Mouse (Mus musculus): ENCODE results near the gene Msl2.

The Msl2 gene

DNA sequence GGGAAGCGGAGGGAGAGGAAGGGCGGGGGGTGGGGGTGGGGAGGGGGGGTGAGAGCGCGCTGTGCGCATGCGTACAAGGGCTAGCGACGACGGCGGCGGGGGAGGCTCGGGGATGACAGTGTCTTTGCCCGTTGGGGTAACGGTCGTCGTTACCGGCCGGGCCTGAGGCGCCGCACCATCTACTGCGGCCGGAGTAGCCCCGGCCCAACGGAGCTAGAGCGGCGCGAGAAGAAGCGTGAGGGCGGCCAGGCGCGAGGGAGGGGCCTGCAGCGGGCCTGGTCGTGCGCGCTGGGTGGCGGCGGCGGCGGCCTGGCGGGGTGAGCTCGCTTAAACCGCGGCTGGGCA is at the start of gene Msl2:
Msl2 (plus strand) TSS at position 115 of the 345 bp plus-strand sequence.
- no peak for DNase-seq (ENCODE audit: extremely low read depth, low read depth)

DNA sequence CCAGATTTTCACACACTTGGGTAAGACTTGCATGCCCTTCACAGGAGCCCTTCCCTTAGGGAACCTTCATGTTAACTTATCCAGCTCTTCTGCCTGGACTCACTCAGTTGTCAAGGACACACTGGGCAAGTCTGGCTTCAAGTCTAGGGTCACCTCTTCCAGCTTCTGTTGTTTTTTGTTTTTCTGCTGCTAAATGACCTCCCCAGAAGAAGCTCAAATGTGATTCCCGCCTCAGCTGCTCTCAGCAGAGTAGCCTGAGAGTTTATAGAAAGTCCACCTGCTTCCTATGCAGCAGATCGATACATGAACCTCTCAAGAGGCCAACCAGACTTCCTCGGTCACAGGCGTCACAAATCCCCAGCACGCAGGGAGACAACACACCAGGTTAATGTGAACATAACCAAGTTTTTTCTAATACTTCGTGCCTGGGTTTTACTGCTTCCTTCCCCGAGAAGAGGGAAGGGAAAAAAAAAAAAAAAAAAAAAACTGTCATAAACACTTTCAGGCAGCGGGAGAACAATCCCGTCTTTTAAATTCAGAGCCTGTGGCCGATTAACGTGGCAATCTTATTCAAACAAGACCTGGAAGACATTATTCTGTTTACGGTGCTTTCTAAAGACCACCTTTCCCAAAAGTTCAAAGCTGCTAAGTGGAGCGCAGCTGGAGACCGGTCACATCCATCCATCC is 40.0 kb upstream of the Msl2 start:
- peak; percentile 14 for DNase-seq (ENCODE audit: extremely low read depth, low read depth)

DNA sequence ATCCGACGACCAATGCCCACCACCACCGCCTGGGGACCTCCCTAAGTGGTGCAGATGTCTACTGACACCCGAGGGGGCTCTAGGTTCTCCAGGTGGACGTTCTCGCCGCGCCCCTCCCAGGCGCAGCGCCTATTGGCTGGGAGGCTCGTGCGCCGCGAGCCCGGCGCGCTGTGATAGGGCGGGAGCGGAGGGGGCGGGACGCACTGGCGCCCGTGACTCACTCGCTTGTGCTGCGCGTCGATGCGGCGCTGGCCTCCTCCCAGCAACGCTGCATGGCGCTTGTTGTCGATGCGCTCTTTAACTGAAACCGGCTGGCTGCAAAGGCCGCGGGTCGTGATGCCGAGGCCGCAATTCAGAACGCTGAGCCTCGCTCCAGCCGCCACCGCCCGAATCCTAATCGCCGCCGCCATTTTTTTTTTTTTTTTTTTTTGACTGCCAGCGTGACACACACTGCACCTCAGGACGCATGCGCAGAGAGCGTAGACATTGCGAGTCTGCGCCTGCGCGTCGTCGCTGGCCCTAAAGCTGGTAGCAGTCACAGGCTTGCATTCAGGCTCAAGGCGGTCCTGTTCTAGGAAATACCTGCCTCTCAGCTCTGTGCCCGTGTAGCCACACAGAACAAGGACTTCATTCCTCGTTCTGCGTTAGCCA is 39.3 kb upstream of the Msl2 start, which contains the start of gene Pccb:
Pccb (minus strand) TSS at position 451 of the 651 bp plus-strand sequence.
- DNase-seq (ENCODE audit: extremely low read depth, low read depth) = peak; percentile 89

DNA sequence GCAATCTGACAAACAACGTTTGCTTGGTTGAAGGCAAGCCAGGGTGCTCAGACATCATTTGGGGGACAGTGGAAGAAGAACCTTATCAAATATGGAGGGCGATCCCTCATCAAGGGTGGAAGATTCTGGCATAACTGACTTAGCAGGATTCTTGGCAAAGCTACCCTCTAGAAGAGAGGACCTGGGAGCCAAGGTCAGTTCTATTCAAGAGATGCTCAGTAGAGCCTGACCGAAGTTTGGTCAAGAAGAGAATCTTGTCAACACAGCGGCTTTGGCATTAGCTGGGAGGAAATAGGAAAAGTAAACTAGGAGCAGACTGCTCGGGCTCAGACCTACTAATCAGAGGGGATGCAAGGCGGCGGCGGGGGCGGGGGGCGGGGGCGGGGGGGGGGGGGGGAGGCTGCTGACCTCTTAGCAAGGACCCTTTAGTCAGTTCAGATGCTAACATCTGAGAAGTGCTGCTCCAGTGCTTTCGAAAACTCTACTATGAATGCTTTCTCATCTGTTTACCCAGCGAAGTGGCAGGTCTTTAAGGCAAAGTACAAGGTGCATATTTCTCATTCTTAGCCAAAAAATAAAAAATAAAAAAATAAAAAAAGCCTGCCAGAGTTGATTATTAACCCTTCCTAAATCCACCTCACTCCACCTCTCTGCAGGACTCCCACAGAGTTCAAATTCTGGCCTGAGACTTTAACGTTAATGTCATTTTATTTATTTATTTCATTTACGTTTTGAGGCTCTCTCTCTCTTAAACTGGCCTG is 37.9 kb upstream of the Msl2 start:
- DNase-seq (ENCODE audit: extremely low read depth, low read depth) = no peak

DNA sequence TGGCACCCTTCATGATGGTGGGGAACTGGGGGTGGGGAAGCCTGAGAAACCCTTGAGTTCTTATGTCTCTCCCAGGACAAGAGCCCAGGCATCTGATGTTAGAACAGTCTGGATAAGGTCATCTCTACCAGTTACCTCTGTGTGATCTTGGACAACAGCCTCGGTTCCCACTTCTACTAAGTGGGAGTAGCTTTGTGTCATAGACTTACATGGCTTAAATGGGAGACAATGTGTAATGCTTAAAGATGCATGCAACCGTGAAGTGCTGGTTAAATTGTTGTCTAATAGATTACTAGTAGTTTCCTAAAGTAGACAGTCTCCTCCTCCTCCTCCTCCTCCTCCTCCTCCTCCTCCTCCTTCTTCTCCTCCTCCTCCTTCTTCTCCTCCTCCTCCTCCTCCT is 37.0 kb upstream of the Msl2 start:
- DNase-seq (ENCODE audit: extremely low read depth, low read depth) = no peak

DNA sequence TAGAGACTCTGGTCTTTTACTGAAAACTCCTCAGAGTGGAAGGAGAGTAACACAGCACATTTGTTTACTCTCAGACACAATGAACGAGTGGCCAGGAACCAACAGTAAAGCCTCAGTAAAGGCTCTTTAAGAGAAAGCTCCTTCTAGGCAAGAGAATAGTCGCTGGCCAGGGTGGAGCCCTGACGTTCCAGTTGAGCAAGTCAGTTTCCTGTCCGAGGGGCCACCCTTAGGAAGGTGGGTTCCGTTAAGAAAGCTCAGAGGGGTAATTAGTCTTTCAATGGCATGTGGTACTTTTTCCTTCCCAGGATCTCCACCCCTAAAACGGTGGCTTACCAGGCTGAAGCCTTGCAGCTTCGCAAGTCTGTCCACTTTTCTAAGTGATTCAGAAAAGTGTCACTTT is 36.5 kb upstream of the Msl2 start:
- DNase-seq (ENCODE audit: extremely low read depth, low read depth) = no peak

DNA sequence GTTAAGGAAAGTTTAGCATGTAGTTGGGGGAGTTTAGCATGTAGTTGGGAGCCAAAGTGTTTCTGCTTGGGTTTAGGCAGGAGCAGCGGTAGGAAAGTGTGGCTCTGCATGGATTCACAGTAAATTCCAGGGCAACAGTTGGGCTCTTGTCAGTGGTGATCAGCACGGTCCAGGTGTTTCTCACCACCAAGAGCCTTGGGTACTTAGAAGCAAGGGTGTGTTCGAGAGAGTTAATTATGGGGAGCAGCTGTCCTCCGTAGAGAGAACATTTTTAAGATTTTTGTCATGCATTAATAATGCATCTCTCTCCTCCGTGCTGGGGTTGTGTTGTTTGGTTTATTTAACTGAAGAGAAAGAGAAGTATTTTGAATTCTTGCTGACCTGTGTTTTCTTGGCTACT is 35.3 kb upstream of the Msl2 start:
- no peak for DNase-seq (ENCODE audit: extremely low read depth, low read depth)

DNA sequence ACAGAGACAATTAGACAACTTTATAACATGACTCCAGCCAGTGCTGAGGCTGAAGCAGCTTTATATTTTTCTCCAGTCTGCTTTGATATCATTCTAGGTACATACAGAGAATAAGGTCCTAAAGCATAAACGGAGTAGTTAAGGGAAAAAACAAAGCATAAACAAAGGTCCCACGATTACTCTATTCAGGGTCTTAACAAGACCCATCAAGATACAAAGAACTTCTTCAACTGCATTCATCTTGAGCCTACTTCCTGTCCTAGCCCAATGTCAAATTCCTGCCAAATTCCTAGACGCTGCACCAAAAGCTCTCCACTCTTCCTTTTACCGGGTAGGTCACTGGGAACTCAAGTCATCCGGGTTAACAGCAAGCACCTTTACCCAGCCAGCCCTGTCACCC is 32.4 kb upstream of the Msl2 start:
- no peak for DNase-seq (ENCODE audit: extremely low read depth, low read depth)

DNA sequence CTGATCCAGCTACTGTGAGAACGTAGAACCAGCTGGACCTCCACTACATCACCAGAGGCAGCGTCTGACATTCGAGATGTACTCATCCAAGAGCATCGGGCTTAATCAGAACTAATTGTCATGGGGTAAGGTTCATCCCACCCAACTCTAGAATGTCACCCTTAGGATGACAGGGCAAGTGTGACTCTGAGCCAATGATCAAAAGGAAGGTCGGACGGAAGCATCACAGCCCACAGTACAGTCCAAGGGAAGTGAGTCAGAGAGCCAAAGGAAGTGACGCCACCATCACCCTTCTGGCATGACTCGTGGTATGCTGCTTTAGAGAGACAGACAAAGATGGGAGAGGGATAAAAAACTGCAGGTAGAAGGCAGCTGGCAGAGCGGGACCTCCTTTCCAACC is 31.7 kb upstream of the Msl2 start:
- DNase-seq (ENCODE audit: extremely low read depth, low read depth) = no peak

DNA sequence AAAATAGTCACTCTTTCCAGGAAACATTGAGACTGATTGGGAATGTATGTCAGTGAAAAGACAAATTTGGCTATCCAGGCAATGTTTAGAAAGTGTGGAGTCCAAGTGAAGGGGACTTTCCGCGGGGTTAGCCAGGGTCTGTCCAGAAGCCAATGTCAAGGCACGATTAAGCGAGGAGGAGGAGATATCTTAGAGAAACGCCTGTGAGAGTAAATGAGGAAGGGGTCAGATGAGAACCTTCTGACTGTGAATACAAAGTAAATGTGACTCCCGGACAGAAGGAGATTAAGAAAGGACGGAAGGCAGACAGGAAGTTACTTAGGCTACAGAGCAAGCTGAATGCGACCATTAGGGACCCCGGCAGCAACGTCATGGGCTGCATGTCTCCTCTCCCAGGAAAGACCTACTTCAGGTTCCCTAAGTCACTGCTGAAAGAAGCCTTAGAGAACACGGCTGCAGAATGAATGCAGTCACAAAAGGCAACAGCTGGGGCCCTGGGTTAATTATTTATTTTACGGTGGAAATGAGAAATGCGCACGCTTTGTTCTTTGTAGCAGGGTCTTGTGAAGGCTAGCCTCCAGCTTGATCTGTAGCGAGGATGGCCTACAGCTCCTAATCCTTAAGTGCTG is 28.1 kb upstream of the Msl2 start:
- DNase-seq (ENCODE audit: extremely low read depth, low read depth) = no peak

DNA sequence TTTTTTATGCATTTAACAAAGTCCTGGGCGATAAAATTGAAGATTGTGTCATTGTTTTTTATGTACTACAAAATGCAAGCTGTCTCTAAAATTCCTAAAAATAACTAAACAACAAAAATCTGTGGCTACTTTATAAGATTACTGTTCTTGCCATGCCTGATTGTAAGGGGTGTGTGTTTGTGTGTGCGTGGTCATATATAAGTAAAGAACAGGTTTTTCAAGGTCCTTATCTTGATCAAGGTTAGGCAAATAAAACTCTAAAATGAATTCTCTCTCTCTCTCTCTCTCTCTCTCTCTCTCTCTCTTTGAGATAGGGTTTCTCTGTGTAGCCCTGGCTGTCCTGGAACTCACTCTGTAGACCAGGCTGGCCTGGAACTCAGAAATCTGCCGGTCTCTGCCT is 21.9 kb upstream of the Msl2 start:
- DNase-seq (ENCODE audit: extremely low read depth, low read depth) = no peak

DNA sequence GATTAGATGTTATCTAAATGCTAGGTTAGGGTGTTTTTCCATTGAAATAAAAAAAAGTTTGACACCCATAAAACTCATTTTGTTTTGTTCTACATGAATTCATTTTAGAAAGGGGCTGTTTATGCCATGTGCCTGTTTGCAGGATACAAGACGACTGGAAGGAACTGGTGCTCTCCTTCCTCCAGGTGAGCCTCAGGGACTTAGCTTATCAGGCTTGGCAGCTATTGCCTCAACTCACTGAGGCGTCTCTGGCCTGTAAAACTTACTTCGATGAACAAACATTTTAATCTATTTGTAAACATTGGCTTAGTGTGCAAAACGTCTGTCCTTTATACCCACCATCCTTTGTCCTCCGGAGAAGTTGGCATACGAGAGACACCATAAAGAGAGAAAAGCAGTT is 21.2 kb upstream of the Msl2 start:
- DNase-seq (ENCODE audit: extremely low read depth, low read depth) = no peak

DNA sequence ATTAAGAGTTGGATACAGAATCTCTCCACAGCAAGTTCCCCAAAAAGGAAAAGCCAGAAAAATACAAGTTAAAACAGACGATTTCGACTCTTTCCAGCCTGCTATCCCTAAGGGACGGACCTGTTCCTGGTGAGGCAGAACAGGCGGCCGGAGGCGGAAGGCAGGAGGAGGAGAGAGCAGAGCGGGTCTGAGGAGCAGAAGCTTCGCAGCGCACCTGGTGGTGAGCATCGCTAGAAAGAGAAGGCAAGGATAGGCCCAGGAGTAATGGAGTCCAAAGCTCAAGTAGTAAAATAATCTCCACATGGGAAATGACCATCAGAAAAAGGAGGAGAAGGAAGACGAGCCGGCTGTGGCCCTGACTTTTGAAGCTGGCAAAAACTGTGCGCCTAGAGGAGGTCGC is 20.6 kb upstream of the Msl2 start:
- no peak for DNase-seq (ENCODE audit: extremely low read depth, low read depth)

DNA sequence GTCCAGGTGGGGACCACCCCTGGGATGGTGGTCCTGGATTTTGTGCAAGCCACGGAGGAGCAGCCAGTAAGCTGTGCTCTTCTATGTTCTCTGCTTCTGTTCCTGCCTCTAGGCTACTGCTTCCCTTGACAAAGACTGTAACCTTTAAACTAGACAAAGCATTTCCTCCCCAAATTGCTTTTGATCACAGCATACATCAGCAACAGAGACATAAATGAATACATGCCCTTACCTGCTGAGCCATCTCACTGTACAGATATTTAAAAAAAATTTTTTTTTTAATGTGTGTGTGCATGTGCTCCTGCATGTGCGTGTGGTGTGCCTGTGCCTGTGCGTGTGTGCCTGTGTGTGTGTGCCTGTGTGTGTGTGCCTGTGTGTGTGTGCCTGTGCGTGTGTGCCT is 16.7 kb upstream of the Msl2 start:
- DNase-seq (ENCODE audit: extremely low read depth, low read depth) = no peak

DNA sequence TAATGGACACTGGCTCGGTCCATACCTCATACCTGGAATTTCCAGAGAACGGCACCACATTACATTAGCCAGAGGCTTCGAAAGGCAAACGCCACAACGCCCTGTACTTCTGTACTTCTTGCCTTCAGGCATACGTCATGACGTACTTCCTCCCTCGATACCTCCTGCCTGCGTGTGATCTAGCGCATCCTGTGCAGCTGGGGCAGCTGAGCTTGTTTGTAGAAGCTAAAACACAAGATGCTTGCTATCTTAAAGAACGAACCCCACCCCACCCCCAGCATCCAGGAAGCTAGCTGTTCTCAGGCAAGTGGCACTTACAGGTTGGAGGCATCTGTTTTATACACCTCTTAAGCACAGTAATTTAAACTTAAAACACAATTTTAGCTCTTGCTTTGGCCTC is 12.9 kb upstream of the Msl2 start:
- DNase-seq (ENCODE audit: extremely low read depth, low read depth) = no peak

DNA sequence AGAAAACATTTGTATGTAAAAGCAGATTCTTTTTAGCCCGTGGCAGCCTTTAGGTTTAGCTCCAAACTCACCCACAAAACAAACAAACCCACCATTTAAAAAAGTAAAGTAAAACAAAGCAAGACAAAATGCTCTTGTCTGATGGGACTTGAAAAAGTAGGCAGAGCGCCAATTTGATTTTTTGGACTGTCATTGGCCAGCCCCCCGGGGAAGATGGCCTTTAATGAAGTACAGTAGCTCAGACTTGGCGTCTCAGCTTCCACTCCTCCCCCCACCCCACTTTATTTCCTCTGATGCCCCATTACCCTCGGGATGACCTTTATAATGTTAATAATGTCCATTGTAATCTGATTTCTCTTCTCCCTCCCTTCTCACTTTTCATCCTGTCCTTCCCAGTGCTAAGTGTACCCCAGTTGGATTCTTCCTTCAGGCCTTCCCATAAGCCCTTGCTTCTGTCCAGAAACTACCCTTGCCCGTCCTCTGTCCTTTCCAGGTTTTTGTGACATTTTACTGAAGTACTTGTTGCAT is 11.6 kb upstream of the Msl2 start:
- no peak for DNase-seq (ENCODE audit: extremely low read depth, low read depth)

DNA sequence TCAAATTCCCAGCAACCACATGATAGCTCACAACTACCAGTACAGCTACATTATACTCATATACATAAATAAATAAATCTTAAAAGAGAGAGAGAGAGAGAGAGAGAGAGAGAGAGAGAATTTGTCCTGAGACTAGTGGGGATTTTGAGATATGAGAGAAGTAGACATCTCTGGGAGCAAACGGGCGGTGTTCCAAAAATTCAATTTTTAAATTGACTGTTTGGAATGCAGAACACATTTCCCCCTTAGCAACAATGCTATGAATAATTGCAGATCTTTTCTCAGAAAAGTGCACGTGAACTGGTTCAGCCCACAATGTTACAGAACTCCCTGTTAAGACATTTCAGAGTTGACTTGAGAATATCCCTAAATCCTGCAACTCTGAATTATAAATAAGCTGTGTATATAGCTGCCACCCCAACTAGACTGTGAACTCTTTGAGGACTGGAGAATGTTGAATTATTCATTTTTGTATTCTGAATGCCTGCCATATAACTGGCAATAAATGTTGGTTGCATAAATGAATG is 8.8 kb upstream of the Msl2 start:
- no peak for DNase-seq (ENCODE audit: extremely low read depth, low read depth)

DNA sequence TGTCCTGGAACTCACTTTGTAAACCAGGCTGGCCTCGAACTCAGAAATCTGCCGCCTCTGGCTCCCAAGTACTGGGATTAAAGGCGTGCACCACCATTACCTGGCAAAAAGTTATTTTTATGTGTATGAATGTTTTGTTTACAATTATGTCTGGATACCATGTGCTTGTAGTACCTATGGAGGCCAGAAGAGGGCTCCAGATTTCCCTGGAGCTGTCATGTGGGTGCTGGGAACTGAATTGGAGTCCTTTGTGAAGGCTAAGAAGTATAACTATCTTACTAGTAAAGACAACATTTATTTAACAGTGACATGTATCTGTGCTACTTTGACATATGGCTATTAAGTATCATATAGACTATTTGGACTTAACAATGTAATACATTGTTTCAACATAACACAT is 4.1 kb upstream of the Msl2 start:
- DNase-seq (ENCODE audit: extremely low read depth, low read depth) = no peak

DNA sequence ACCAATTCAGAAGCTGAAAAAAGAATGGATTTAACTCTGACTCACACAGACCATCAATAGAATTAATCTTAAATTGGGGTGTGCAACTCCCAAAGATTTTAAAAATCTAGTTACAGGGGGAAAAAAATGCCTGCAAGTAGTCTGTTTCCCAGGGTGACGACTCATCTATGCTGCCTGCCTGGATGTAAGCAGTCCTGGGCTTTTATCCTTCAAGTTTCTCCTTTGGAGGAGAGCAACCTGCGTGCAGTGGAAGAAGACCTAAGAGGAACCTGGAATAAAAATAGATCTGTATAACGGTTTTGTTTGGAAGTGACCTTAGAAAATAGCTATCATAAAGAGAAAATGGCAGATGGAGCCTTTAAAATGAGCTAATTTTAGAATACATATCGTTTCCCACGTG is 1.4 kb upstream of the Msl2 start:
- DNase-seq (ENCODE audit: extremely low read depth, low read depth) = no peak

DNA sequence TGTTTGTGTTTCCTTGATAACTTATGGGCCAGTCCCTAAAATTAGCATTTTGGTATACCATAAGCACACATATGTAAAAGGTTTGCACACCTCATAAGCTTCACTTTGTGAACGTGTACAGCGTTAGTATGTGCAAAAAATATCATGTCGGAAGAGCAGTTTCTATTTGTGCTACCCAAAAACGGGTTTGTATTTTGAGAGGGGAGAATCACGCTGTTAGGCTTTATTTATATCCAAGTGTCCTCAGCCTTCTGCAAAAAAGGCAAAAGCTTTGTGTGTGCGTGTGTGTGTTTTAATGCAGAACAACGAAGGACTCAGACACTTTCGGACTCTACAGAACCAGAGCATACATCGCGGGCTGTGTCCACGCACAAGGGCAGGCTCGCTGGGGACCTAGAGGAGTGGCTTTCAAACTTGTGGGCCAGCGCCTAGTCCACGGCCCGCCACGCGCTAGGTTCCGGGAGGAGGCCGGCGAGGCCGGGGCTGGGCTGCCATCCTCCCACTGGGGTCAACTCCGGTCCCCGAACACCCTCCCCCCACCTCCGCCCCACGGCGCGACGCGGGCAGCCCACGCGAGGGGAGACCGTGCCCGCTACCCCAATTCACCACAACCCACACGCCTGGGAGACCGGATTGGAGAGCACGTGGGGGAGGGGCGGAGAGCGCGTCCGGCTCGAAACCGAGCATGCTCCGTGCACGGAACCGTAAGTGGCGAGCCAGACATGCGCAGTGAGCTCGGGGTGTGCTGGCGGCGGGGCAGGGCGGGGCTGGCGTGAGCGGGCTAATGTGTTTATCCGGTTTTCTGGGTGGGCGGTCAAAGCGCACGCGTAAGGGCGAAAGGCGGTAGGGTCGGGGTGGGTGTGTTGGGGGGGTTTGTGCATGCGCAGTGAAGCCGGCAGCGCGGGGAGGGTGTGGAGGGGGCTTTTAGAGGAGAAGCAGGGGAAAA is 587 bp upstream of the Msl2 start:
- peak; percentile 93 for DNase-seq (ENCODE audit: extremely low read depth, low read depth)

Measured in MEL-GATA-1-ER (cell line).